Comparison of ENCODE assay signal across 9 mouse cellular contexts in genomic region chr2:164744987-164745386, GRCm38 (mm10). TPM values are rescaled to one million over a fixed set of nuclear protein-coding genes. Genes with fewer than 3 reads are reported as not detected.
DNase-seq lines count a peak whose midpoint lies in the region; ATAC-seq and TF ChIP-seq lines count a peak whose summit lies in the region.
"Had no signal": no experiment of that assay in that cellular context is flagged by ENCODE, and none has a peak within 500 bp of the region (broad histone marks: within the 10 kb centered on the region; RNA-seq: fewer than 3 reads in every experiment).

No protein-coding gene starts in this region.

- H3K4me1 ChIP-seq in lung, postnatal 0 days (ENCODE audit: insufficient read depth, low read depth, low read length), result peaks cover 11% of the 10 kb centered on the region
- peaks cover 25% of the 10 kb centered on the region for H3K4me1 ChIP-seq in forebrain, embryonic 12.5 days
- peaks cover 8% of the 10 kb centered on the region for H3K4me1 ChIP-seq in limb, embryonic 14.5 days (ENCODE audit: control insufficient read depth, insufficient read depth, low read length)
- H3K4me1 ChIP-seq in stomach, embryonic 15.5 days, result peaks cover 16% of the 10 kb centered on the region

- no peaks in the 10 kb centered on the region for H3K9me3 ChIP-seq in lung, postnatal 0 days (ENCODE audit: low read length)
- H3K9me3 ChIP-seq in forebrain, embryonic 12.5 days, result no peaks in the 10 kb centered on the region
- no peaks in the 10 kb centered on the region for H3K9me3 ChIP-seq in limb, embryonic 14.5 days (ENCODE audit: control insufficient read depth, low read length)
- no peaks in the 10 kb centered on the region for H3K9me3 ChIP-seq in stomach, embryonic 15.5 days

- no peak for ATAC-seq in lung, postnatal 0 days
- no peak for ATAC-seq in forebrain, embryonic 12.5 days (ENCODE audit: low FRiP score)
- ATAC-seq in limb, embryonic 14.5 days (ENCODE audit: low FRiP score, low read depth), result no peak
- no peak for ATAC-seq in stomach, embryonic 15.5 days (ENCODE audit: insufficient read depth, low FRiP score, low read depth)

- no peak for TF ChIP-seq EP300 in lung, postnatal 0 days (IDR thresholded peaks at IDR 0.05)

- no peak for TF ChIP-seq CTCF in lung, postnatal 0 days (IDR thresholded peaks at IDR 0.05)

- H3K27ac ChIP-seq in lung, postnatal 0 days (ENCODE audit: low read length), result no peak overlapping the region
- H3K27ac ChIP-seq in forebrain, embryonic 12.5 days, result no peak overlapping the region
- H3K27ac ChIP-seq in limb, embryonic 14.5 days (replicated peaks; ENCODE audit: low read depth, low read length), result no peak overlapping the region
- no peak overlapping the region for H3K27ac ChIP-seq in stomach, embryonic 15.5 days

- H3K4me3 ChIP-seq in lung, postnatal 0 days (ENCODE audit: low read depth, low read length), result peak overlapping the region; percentile 93; the same call in 1 of the 2 replicates
- H3K4me3 ChIP-seq in forebrain, embryonic 12.5 days (replicated peaks), result peak overlapping the region; percentile 95
- peak overlapping the region; percentile 85 for H3K4me3 ChIP-seq in limb, embryonic 14.5 days (replicated peaks; ENCODE audit: low read length)
- peak overlapping the region; percentile 96 for H3K4me3 ChIP-seq in stomach, embryonic 15.5 days (replicated peaks)

- no peak for TF ChIP-seq POLR2A in limb, embryonic 14.5 days (IDR thresholded peaks at IDR 0.05; ENCODE audit: borderline replicate concordance, extremely low read depth, insufficient read depth, insufficient read length)

- peaks cover 3% of the 10 kb centered on the region; the same call in 1 of the 2 replicates for H3K36me3 ChIP-seq in lung, postnatal 0 days (ENCODE audit: insufficient read depth, low read length)
- peaks cover 21% of the 10 kb centered on the region for H3K36me3 ChIP-seq in forebrain, embryonic 12.5 days (replicated peaks)
- H3K36me3 ChIP-seq in limb, embryonic 14.5 days (ENCODE audit: control insufficient read depth, insufficient read depth, low read length), result peaks cover 22% of the 10 kb centered on the region
- 0 out of 2 replicates have a peak, but pooled peaks cover 13% of the 10 kb centered on the region for H3K36me3 ChIP-seq in stomach, embryonic 15.5 days

- no peaks in the 10 kb centered on the region for H3K27me3 ChIP-seq in lung, postnatal 0 days (replicated peaks; ENCODE audit: insufficient read depth, low read length)
- peaks cover 4% of the 10 kb centered on the region; the same call in 1 of the 2 replicates for H3K27me3 ChIP-seq in forebrain, embryonic 12.5 days
- H3K27me3 ChIP-seq in limb, embryonic 14.5 days (ENCODE audit: control insufficient read depth, insufficient read depth, low read length), result no peaks in the 10 kb centered on the region
- H3K27me3 ChIP-seq in stomach, embryonic 15.5 days (replicated peaks), result no peaks in the 10 kb centered on the region

- H3K4me2 ChIP-seq in lung, postnatal 0 days (replicated peaks; ENCODE audit: low read depth, low read length), result peak overlapping the region; percentile 69
- H3K4me2 ChIP-seq in forebrain, embryonic 12.5 days, result peak overlapping the region; percentile 77
- peak overlapping the region; percentile 85 for H3K4me2 ChIP-seq in limb, embryonic 14.5 days (replicated peaks; ENCODE audit: low read depth, low read length, severe bottlenecking)
- peak overlapping the region; percentile 92 for H3K4me2 ChIP-seq in stomach, embryonic 15.5 days

- no peak for DNase-seq in lung, postnatal 0 days (ENCODE audit: low spot score)
- DNase-seq in lung, postnatal 25 days (ENCODE audit: low spot score), result no peak
- no peak for DNase-seq in limb, embryonic 14.5 days (ENCODE audit: low spot score)
- DNase-seq in ovary, adult 18-20 months (ENCODE audit: low spot score), result no peak
- DNase-seq in adrenal gland, postnatal 25 days, result no peak
- no peak for DNase-seq in spleen, postnatal 36 days (ENCODE audit: low spot score in 2 of 2)

- H3K9ac ChIP-seq in lung, postnatal 0 days (replicated peaks; ENCODE audit: low read depth), result peak overlapping the region; percentile 97
- H3K9ac ChIP-seq in forebrain, embryonic 12.5 days, result peak overlapping the region; percentile 90; the same call in 1 of the 2 replicates
- H3K9ac ChIP-seq in limb, embryonic 14.5 days (ENCODE audit: low read depth, low read length, severe bottlenecking), result no peak overlapping the region; the same call in 1 of the 2 replicates
- H3K9ac ChIP-seq in stomach, embryonic 15.5 days, result no peak overlapping the region

- WGBS in lung, postnatal 0 days, result 62% methylated on average over 13 of the region's 13 CpGs
- WGBS in forebrain, embryonic 12.5 days, result 78% methylated on average over 13 of the region's 13 CpGs
- 63% methylated on average over 13 of the region's 13 CpGs for WGBS in limb, embryonic 14.5 days
- WGBS in stomach, embryonic 15.5 days, result 68% methylated on average over 13 of the region's 13 CpGs

RNA-seq across cellular contexts. Expression of gene Wfdc3, which starts 0.7 kb away (rescaled TPM):
- polyA plus RNA-seq in lung, postnatal 0 days (2015; fragmentation: Nextera tagmentation; extraction: Ambion mirVana), result 6.4 and 6.6 TPM in 2 replicates
- polyA plus RNA-seq in forebrain, embryonic 12.5 days (2016; fragmentation: Nextera tagmentation; extraction: Ambion mirVana), result 0.73 and 0.81 TPM in 2 replicates
- 0.67 and 0.79 TPM in 2 replicates for polyA plus RNA-seq in limb, embryonic 14.5 days (2012; rRNA removed)
- 0.37 and 0.50 TPM in 2 replicates for polyA plus RNA-seq in limb, embryonic 14.5 days (2014; fragmentation: Nextera tagmentation; extraction: Ambion mirVana)
- 2.2 and 2.3 TPM in 2 replicates for polyA plus RNA-seq in stomach, embryonic 15.5 days (2015; fragmentation: Nextera tagmentation; extraction: Ambion mirVana)
- total RNA-seq in adrenal gland, postnatal 25 days (2021), result 0.39 and 0.57 TPM in 2 replicates

RNA-seq across cellular contexts. Expression of gene Dnttip1, which starts 0.8 kb away (rescaled TPM):
- polyA plus RNA-seq in lung, postnatal 0 days (2015; fragmentation: Nextera tagmentation; extraction: Ambion mirVana), result 47.1 and 47.2 TPM in 2 replicates
- 83.6 and 88.3 TPM in 2 replicates for polyA plus RNA-seq in forebrain, embryonic 12.5 days (2016; fragmentation: Nextera tagmentation; extraction: Ambion mirVana)
- polyA plus RNA-seq in limb, embryonic 14.5 days (2012; rRNA removed), result 46.0 and 58.6 TPM in 2 replicates
- 70.1 and 70.6 TPM in 2 replicates for polyA plus RNA-seq in limb, embryonic 14.5 days (2014; fragmentation: Nextera tagmentation; extraction: Ambion mirVana)
- polyA plus RNA-seq in stomach, embryonic 15.5 days (2015; fragmentation: Nextera tagmentation; extraction: Ambion mirVana), result 60.9 and 64.7 TPM in 2 replicates
- total RNA-seq in adrenal gland, postnatal 25 days (2021), result 43.5 and 45.3 TPM in 2 replicates

RNA-seq across cellular contexts. Expression of gene Ube2c, which starts 24.7 kb away (rescaled TPM):
- polyA plus RNA-seq in lung, postnatal 0 days (2015; fragmentation: Nextera tagmentation; extraction: Ambion mirVana), result 21.1 and 33.3 TPM in 2 replicates
- polyA plus RNA-seq in forebrain, embryonic 12.5 days (2016; fragmentation: Nextera tagmentation; extraction: Ambion mirVana), result 601 and 611 TPM in 2 replicates
- 293 and 329 TPM in 2 replicates for polyA plus RNA-seq in limb, embryonic 14.5 days (2012; rRNA removed)
- 279 and 305 TPM in 2 replicates for polyA plus RNA-seq in limb, embryonic 14.5 days (2014; fragmentation: Nextera tagmentation; extraction: Ambion mirVana)
- polyA plus RNA-seq in stomach, embryonic 15.5 days (2015; fragmentation: Nextera tagmentation; extraction: Ambion mirVana), result 428 and 438 TPM in 2 replicates
- total RNA-seq in adrenal gland, postnatal 25 days (2021), result 9.9 and 14.1 TPM in 2 replicates

RNA-seq across cellular contexts. Expression of gene Spint5, which starts 29.9 kb away (rescaled TPM):
- not detected in 2 replicates for polyA plus RNA-seq in lung, postnatal 0 days (2015; fragmentation: Nextera tagmentation; extraction: Ambion mirVana)
- polyA plus RNA-seq in forebrain, embryonic 12.5 days (2016; fragmentation: Nextera tagmentation; extraction: Ambion mirVana), result not detected in 2 replicates
- polyA plus RNA-seq in limb, embryonic 14.5 days (2012; rRNA removed), result not detected in 2 replicates
- not detected in 2 replicates for polyA plus RNA-seq in limb, embryonic 14.5 days (2014; fragmentation: Nextera tagmentation; extraction: Ambion mirVana)
- polyA plus RNA-seq in stomach, embryonic 15.5 days (2015; fragmentation: Nextera tagmentation; extraction: Ambion mirVana), result not detected in 2 replicates
- not detected in 2 replicates for total RNA-seq in adrenal gland, postnatal 25 days (2021)
- polyA plus RNA-seq: urinary bladder, adult 2 months had no signal

RNA-seq across cellular contexts. Expression of gene Tnnc2, which starts 34.8 kb away (rescaled TPM):
- 0.47 and 1.2 TPM in 2 replicates for polyA plus RNA-seq in lung, postnatal 0 days (2015; fragmentation: Nextera tagmentation; extraction: Ambion mirVana)
- polyA plus RNA-seq in forebrain, embryonic 12.5 days (2016; fragmentation: Nextera tagmentation; extraction: Ambion mirVana), result 1.3 TPM in 1 of 2 replicates, not detected in the other
- polyA plus RNA-seq in limb, embryonic 14.5 days (2012; rRNA removed), result 178 and 322 TPM in 2 replicates
- polyA plus RNA-seq in limb, embryonic 14.5 days (2014; fragmentation: Nextera tagmentation; extraction: Ambion mirVana), result 273 and 401 TPM in 2 replicates
- polyA plus RNA-seq in stomach, embryonic 15.5 days (2015; fragmentation: Nextera tagmentation; extraction: Ambion mirVana), result 8.1 and 16.8 TPM in 2 replicates
- total RNA-seq in adrenal gland, postnatal 25 days (2021), result not detected in 2 replicates

Comparison
In these comparisons a context has a peak if more than half of its experiments do, and no peak if none do; other contexts are left out.
1. H3K9ac ChIP-seq: peak in lung, postnatal 0 days (single experiment) and forebrain, embryonic 12.5 days (single experiment); none in limb, embryonic 14.5 days (single experiment) and stomach, embryonic 15.5 days (single experiment).
2. Peak in every context shown above with its lines, with median percentiles within 50 percentile points of each other: H3K4me2 ChIP-seq and H3K4me3 ChIP-seq.